ENCODE assay signal across 12 mouse cellular contexts in genomic region chr8:84388773-84389172, GRCm38 (mm10). TPM values are rescaled to one million over a fixed set of nuclear protein-coding genes. Genes with fewer than 3 reads are reported as not detected.
DNase-seq lines count a peak whose midpoint lies in the region; ATAC-seq and TF ChIP-seq lines count a peak whose summit lies in the region.
"Had no signal": no experiment of that assay in that cellular context is flagged by ENCODE, and none has a peak within 500 bp of the region (broad histone marks: within the 10 kb centered on the region; RNA-seq: fewer than 3 reads in every experiment).

No protein-coding gene starts in this region.

- H3K36me3 ChIP-seq in liver, adult 2 months (ENCODE audit: control insufficient read depth, insufficient read depth, low read length), result no peaks in the 10 kb centered on the region
- no peaks in the 10 kb centered on the region for H3K36me3 ChIP-seq in liver, embryonic 12.5 days
- no peaks in the 10 kb centered on the region for H3K36me3 ChIP-seq in kidney, adult 2 months (ENCODE audit: control insufficient read depth, insufficient read depth, low read length)
- H3K36me3 ChIP-seq in hindbrain, embryonic 14.5 days (replicated peaks; ENCODE audit: control insufficient read depth, insufficient read depth), result no peaks in the 10 kb centered on the region
- H3K36me3 ChIP-seq: forebrain, embryonic 10.5 days; liver, embryonic 15.5 days; midbrain, embryonic 15.5 days; neural tube, embryonic 13.5 days had no signal

- no peaks in the 10 kb centered on the region for H3K9me3 ChIP-seq in liver, embryonic 12.5 days (replicated peaks)
- H3K9me3 ChIP-seq in hindbrain, embryonic 14.5 days (ENCODE audit: control insufficient read depth, low read length), result no peaks in the 10 kb centered on the region
- H3K9me3 ChIP-seq: forebrain, embryonic 10.5 days; liver, embryonic 15.5 days; midbrain, embryonic 15.5 days; neural tube, embryonic 13.5 days had no signal

- no peak for TF ChIP-seq CTCF in liver, adult 2 months (IDR thresholded peaks at IDR 0.05; ENCODE audit: low read depth, low read length)
- no peak for TF ChIP-seq CTCF in kidney, adult 2 months (conservative IDR thresholded peaks at IDR 0.05; ENCODE audit: insufficient read depth, insufficient read length, low read depth, low read length)

- peak; percentile 70 for DNase-seq in liver, adult 2 months (ENCODE audit: extremely low read depth, low read depth, low spot score)
- peak; percentile 75 for DNase-seq in kidney, adult 2 months
- peak; percentile 31 to 53 for DNase-seq in kidney, postnatal 25 days
- peak; percentile 55 for DNase-seq in testis, postnatal 10 days (ENCODE audit: low spot score)
- no peak for DNase-seq in hindbrain, embryonic 14.5 days (ENCODE audit: low spot score)
- no peak for DNase-seq in Muller cell, postnatal 12 days (ENCODE audit: inconsistent ontology term)
- DNase-seq: cerebellum, adult 2 months had no signal

- no peak for TF ChIP-seq POLR2A in liver, adult 2 months (IDR thresholded peaks at IDR 0.05; ENCODE audit: extremely low read depth, insufficient read depth, low read length)
- no peak for TF ChIP-seq POLR2A in kidney, adult 2 months (IDR thresholded peaks at IDR 0.05; ENCODE audit: low read depth, low read length)

- WGBS in liver, adult 2 months, result 39% methylated on average over 9 of the region's 9 CpGs
- WGBS in liver, embryonic 12.5 days (ENCODE audit: insufficient replicate concordance), result 60% methylated on average over 9 of the region's 9 CpGs
- 17% methylated on average over 9 of the region's 9 CpGs for WGBS in kidney, adult 2 months
- WGBS in hindbrain, embryonic 14.5 days, result 76% methylated on average over 9 of the region's 9 CpGs

- no peak overlapping the region for H3K4me3 ChIP-seq in liver, adult 2 months (ENCODE audit: insufficient read depth, low read depth, low read length)
- H3K4me3 ChIP-seq in liver, embryonic 12.5 days, result no peak overlapping the region
- no peak overlapping the region for H3K4me3 ChIP-seq in kidney, adult 2 months (ENCODE audit: insufficient read depth, low read depth, low read length)
- no peak overlapping the region for H3K4me3 ChIP-seq in hindbrain, embryonic 14.5 days (replicated peaks; ENCODE audit: low read length)
- H3K4me3 ChIP-seq: forebrain, embryonic 10.5 days; liver, embryonic 15.5 days; midbrain, embryonic 15.5 days; neural tube, embryonic 13.5 days had no signal

- no peak for ATAC-seq in liver, embryonic 12.5 days
- no peak for ATAC-seq in hindbrain, embryonic 14.5 days (ENCODE audit: low FRiP score)
- ATAC-seq: midbrain, embryonic 15.5 days had no signal

- no peaks in the 10 kb centered on the region for H3K27me3 ChIP-seq in liver, adult 2 months (ENCODE audit: control insufficient read depth, insufficient read depth, low read length)
- no peaks in the 10 kb centered on the region; the same call in 1 of the 2 replicates for H3K27me3 ChIP-seq in liver, embryonic 12.5 days (replicated peaks)
- no peaks in the 10 kb centered on the region for H3K27me3 ChIP-seq in kidney, adult 2 months (replicated peaks; ENCODE audit: control insufficient read depth, insufficient read depth, low read length)
- no peaks in the 10 kb centered on the region for H3K27me3 ChIP-seq in hindbrain, embryonic 14.5 days (ENCODE audit: control insufficient read depth, insufficient read depth, low read length)
- H3K27me3 ChIP-seq: liver, embryonic 15.5 days; midbrain, embryonic 15.5 days; neural tube, embryonic 13.5 days had no signal

- no peaks in the 10 kb centered on the region for H3K79me2 ChIP-seq in liver, adult 2 months (ENCODE audit: control insufficient read depth, insufficient read depth, low read length)

- H3K27ac ChIP-seq in liver, adult 2 months (replicated peaks; ENCODE audit: insufficient read depth, low read depth, low read length), result no peak overlapping the region
- no peak overlapping the region for H3K27ac ChIP-seq in liver, embryonic 12.5 days
- peak overlapping the region; percentile 39; the same call in 1 of the 2 replicates for H3K27ac ChIP-seq in kidney, adult 2 months (ENCODE audit: insufficient read depth, low read depth, low read length)
- no peak overlapping the region for H3K27ac ChIP-seq in hindbrain, embryonic 14.5 days
- H3K27ac ChIP-seq: forebrain, embryonic 10.5 days; liver, embryonic 15.5 days; midbrain, embryonic 15.5 days; neural tube, embryonic 13.5 days had no signal

- no peak overlapping the region for H3K9ac ChIP-seq in liver, adult 2 months (ENCODE audit: low read depth, low read length)
- no peak overlapping the region for H3K9ac ChIP-seq in liver, embryonic 12.5 days
- no peak overlapping the region for H3K9ac ChIP-seq in hindbrain, embryonic 14.5 days
- H3K9ac ChIP-seq: liver, embryonic 15.5 days; midbrain, embryonic 15.5 days; neural tube, embryonic 13.5 days had no signal

- H3K4me2 ChIP-seq in liver, embryonic 12.5 days, result no peak overlapping the region
- H3K4me2 ChIP-seq in hindbrain, embryonic 14.5 days (replicated peaks), result no peak overlapping the region
- H3K4me2 ChIP-seq: liver, embryonic 15.5 days; midbrain, embryonic 15.5 days; neural tube, embryonic 13.5 days had no signal

- H3K4me1 ChIP-seq in liver, adult 2 months (ENCODE audit: control insufficient read depth, insufficient read depth, low read length), result peaks cover 7% of the 10 kb centered on the region
- no peaks in the 10 kb centered on the region for H3K4me1 ChIP-seq in liver, embryonic 12.5 days
- peaks cover 7% of the 10 kb centered on the region for H3K4me1 ChIP-seq in kidney, adult 2 months (ENCODE audit: control insufficient read depth, insufficient read depth, low read length)
- no peaks in the 10 kb centered on the region for H3K4me1 ChIP-seq in hindbrain, embryonic 14.5 days (replicated peaks; ENCODE audit: control insufficient read depth, insufficient read depth, low read length)
- H3K4me1 ChIP-seq: forebrain, embryonic 10.5 days; liver, embryonic 15.5 days; midbrain, embryonic 15.5 days; neural tube, embryonic 13.5 days had no signal

RNA-seq across cellular contexts. Expression of gene Cacna1a, which starts 0.5 kb away (rescaled TPM):
- 0.20 and 0.28 TPM in 2 replicates for total RNA-seq in liver, adult 2 months (2014; rRNA removed)
- polyA plus RNA-seq in liver, adult 2 months (2012; rRNA removed), result 2.1 and 3.2 TPM in 2 replicates
- 0.60 and 1.8 TPM in 2 replicates for polyA plus RNA-seq in liver, embryonic 12.5 days (2016; fragmentation: Nextera tagmentation; extraction: Ambion mirVana)
- 6.8 and 12.2 TPM in 2 replicates for polyA plus RNA-seq in kidney, adult 2 months (2012; rRNA removed)
- polyA plus RNA-seq in hindbrain, embryonic 14.5 days (2014; fragmentation: Nextera tagmentation; extraction: Ambion mirVana), result 14.1 and 18.5 TPM in 2 replicates

Comparison
In these comparisons a context has a peak if more than half of its experiments do, and no peak if none do; other contexts are left out.
1. DNase-seq: peak in liver, adult 2 months (single experiment), kidney, adult 2 months (single experiment), kidney, postnatal 25 days (2 of 2) and testis, postnatal 10 days (single experiment); none in hindbrain, embryonic 14.5 days (single experiment) and Muller cell, postnatal 12 days (single experiment).